Mouse (Mus musculus) embryo, embryonic 11.5 days (tissue): Measurements from ENCODE around the gene St6galnac3.

Source experiments
- DNase-seq: peaks from one replicate; pipeline ENCODE4 v3.0.0-alpha.2; 2012; ENCODE audit warnings: low read depth, low spot score

St6galnac3 gene

GRCm38 (mm10) chr3:153354186-153354987 lies 370.6 kb downstream of the St6galnac3 start:
- no peak for DNase-seq

GRCm38 (mm10) chr3:153353313-153354103 lies 371.5 kb downstream of the St6galnac3 start:
- DNase-seq, result no peak

- no peak for DNase-seq
Observed at GRCm38 (mm10) chr3:153349981-153350380, 375.0 kb downstream of the St6galnac3 start.

- DNase-seq, result no peak
Observed at GRCm38 (mm10) chr3:153348797-153349465, 376.0 kb downstream of the St6galnac3 start.

GRCm38 (mm10) chr3:153344979-153345378 lies 380.0 kb downstream of the St6galnac3 start:
- no peak for DNase-seq

DNA sequence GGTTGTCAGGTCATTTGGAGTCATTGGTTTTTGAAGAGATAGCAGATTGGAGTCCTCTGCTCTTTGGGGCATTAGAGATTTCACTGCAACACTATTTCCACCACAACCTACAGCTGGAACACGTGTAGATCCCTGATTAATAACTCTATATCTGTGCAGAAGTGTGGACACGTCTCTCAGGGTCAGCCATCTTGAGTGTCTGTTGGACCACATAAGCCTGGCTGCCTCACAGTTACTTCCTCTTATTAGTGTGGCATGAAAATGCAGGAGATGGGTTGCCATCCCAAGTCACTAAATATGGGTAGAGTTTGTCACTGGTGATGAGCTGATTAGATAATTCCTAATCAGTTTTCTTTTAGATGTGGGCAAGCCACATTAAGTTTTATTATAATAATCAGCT lies 385.0 kb downstream of the St6galnac3 start:
- no peak for DNase-seq

- no peak for DNase-seq
Observed at GRCm38 (mm10) chr3:153339091-153339490, 385.9 kb downstream of the St6galnac3 start.

DNA sequence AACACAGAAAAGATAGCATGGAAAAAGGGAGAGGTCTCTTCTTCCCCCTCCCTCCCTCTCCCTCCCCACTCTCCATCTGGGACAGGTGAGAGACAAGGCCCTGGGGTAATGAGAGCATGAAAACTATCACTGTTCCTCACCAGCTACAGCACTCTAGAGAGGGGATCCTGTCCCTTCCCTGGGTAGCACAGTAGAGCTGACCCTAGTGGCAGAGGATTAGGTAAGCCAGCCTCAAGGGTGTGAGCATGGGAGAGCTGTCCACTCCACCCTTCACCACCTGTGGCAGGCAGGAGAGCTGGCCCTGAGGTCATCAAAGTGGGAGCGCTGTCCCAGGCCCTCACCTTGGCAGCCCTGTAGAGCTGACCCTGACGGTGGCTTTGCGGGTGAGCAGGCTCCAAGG lies 387.2 kb downstream of the St6galnac3 start:
- no peak for DNase-seq

GRCm38 (mm10) chr3:153337221-153337620 lies 387.8 kb downstream of the St6galnac3 start:
- DNase-seq, result no peak

- no peak for DNase-seq
Observed at GRCm38 (mm10) chr3:153334152-153334825, 390.7 kb downstream of the St6galnac3 start.

DNA sequence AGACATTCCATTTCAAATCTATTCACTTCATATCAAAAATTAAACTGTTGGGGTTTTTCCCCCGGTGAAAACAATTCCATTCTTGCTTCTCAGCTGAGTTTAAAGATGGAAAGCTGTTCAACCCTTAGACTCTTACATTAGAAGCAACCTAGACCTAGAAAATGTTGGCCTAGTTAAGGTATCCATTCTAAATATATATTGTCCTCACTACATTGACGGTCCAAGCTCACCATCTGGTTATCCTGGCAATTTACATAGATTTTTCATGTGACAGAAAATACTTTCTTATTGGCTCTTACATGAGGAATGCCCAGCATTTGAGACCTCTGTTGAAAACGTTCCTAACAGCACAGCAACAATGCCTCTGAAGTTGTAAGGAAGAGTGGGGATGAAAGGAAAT lies 400.7 kb downstream of the St6galnac3 start:
- no peak for DNase-seq

DNA sequence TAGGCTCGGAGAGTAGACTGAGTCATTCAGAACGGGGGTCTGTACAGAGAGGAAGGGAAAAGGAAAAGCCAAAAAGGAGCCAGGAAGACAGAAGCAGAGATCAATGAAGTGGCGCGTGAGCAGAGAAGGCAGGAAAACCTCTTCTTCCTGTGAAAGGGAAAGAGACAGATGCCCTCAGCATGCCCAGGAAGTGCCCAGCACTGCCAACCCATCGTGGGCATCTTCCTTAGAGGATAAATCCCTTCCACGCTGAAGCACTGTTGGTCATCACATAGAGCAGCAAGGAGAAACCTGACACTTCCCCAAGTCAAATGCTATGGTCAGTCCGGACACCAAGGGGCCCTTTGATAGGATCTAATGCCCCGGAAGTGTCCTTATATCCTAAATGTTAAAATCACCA lies 401.5 kb downstream of the St6galnac3 start:
- no peak for DNase-seq

DNA sequence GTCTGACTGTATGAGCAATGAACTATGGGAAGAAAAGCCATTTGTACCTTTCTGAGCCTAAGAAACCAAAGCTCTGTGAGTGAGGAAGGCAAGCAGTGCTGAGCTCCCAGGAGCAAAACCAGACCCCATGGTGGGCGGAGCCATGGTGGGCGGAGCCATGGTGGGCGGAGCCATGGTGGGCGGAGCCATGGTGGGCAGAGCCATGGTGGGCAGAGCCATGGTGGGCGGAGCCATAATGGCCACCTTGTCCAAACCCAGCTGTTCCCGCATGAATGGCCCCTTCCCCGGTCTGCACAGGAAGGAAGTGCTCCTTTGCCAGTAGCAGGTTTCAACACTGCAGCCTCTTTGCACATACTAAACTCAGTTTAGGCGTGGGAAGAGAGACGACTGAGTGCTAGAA lies 411.4 kb downstream of the St6galnac3 start:
- no peak for DNase-seq

DNA sequence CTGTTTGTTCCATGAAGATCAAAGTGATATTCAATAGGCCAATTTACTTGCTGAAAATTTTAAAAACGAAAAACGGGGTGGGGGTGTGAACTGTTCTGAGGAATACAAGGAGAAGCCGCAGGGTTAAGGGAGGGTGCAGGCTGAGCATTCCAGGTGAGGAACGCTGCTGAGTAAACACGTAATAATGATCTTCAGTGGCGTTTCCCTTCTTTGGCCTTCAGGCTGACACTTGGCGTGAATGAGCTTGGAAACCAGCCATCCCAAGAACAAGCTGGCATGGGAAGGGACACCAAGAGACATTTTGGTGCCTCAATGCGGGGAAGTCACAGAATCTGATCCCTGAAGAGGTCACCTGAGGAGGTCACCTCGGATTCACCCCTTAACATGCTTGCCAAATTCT lies 411.8 kb downstream of the St6galnac3 start:
- DNase-seq, result no peak

DNA sequence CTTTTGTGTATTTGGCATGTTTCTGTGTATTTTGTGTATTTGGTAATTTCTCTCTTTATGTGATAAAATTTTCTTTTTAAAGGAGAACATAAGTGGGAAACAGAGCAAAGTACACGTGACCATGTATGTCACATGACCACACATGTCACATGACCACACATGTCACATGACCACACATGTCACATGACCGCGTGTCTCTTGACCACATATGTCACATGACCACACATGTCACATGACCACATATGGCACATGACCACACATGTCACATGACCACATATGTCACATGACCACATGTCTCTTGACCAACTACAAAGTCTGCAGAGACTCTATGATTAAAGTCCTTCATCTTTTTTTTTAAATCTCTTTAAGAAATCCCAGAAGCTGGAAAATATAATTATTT lies 413.0 kb downstream of the St6galnac3 start:
- peak; percentile 7 for DNase-seq

DNA sequence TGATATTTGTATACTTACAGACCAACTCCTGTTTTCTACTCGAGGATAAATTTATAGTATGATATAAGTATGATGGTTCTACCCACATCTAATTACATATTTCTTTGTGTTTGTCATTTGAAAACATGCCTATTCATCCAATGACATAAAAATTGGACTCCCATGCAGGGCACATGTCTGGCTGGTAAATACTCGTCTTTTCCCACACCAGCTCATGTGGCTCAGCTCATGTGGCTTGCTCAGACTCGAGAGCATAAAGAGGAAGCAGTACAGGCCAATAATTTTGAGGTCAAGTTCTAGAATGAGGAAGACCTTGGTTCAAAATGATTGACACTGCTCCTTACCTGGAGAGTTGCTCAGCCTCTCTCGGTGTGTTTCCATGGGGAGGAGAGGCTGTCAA lies 416.6 kb downstream of the St6galnac3 start:
- DNase-seq, result no peak

DNA sequence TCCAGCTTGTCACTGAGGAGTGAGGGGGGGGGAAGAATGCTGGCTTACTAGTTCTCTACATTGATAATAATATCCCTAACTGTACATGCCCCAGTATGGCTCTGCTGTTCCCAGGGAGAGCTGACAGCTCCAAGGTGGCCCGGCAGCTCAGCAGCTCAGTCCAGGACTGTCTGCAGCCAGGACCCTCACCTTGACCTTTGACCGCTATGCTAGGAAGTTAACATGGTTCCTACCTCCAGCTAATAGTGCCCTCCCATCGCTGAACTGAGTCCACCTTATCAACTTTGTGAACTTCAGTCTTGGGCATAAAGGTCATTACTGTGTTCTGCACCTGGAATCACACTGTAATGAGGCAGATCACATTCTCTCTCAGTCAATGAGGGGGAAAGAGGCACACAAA lies 419.8 kb downstream of the St6galnac3 start:
- DNase-seq, result no peak

DNA sequence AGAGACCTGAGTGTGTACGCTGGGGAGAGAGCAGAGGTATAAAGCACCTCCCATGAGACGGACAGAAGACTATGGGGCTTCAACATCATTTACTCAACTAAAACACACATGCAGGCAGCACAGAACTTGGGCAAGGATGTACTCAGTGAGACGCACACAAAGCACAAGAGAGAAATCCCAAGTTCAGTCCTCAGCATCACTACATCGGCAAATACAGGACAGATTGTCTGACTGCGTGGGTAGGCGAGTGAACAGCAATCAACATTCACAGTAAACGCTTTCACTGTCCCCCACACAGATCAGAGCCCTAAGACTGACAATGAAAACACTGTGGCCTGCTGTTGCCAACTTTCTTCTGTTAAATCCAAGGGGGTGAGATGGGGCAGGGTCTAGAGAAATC lies 422.6 kb downstream of the St6galnac3 start:
- no peak for DNase-seq

DNA sequence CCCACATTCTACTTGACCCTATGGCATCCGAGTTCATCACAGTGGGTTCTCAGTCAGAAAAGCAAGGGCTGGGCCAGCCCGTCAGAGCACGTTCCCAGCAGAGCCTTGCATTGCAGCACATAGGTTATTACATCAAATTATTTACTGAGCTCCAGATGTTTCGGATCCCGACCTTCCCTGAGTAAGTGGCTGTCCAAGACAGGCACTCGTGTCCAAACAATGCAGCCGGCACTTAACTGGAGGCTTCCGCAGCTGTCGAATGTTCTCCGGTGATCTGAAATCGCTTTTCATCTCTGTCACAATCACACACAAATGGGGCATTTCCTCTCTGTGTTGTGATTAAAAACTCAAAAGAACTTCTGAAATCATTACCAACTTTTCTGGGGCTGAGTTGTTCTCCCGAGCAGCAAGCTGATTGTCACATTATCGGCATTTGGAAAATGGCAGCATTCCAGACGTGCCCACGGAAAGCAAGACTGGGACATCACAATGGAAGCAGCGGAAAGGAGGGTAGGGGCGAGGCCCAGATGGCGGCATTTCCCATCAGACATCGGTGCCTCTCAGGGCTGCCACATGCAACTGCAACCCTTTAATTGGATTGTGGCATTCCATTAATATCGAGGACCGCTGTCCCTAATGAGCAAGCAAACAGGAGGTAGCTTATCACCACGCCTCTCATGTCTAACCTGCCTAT lies 428.5 kb downstream of the St6galnac3 start:
- DNase-seq, result no peak

DNA sequence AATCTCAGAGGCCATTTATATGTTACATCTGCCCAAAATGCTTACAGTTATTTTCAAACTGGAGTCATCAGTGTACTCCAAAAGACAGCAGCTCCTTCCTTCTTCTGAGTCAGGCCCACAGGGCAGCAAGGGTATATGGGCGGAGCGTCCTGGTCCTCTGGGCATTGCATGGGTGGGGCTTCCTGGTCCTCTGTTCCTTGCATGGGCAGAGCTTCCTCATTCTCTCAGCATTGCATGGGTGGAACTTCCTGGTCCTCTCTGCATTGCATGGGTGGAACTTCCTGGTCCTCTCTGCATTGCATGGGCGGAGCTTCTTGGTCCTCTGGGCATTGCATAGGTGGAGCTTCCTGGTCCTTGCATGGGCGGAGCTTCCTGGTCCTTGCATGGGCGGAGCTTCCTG lies 432.1 kb downstream of the St6galnac3 start:
- no peak for DNase-seq

DNA sequence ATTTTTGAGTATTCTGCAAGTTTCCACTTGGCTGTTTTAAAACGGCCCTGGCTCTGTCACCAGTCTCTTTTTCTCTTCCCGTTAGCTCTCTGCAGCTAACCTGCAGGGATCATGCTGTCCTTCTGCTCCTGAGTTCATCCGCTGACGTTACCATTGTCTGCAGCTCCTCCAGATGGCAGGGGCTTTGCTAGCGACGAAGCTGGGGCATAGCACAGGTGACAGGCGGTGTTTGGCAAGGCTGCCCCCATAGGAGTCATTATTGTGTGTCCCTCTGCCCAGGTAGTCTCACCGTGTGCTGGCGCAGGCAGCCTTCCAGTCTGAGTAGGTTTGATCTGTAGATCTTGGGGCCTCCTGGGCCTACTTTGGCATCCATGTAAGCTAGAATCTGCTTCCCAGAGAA lies 432.6 kb downstream of the St6galnac3 start:
- no peak for DNase-seq
